Mouse (Mus musculus) cerebellum, postnatal 14 days (tissue): Measurements from ENCODE around the gene Cdh4.

ENCODE experiments used
- DNase-seq, 2 experiments: peaks; one replicate each; pipeline ENCODE4 v3.0.0; 2021; ENCODE audit warnings: mixed read lengths in 2 of 2

Cdh4 gene

DNA sequence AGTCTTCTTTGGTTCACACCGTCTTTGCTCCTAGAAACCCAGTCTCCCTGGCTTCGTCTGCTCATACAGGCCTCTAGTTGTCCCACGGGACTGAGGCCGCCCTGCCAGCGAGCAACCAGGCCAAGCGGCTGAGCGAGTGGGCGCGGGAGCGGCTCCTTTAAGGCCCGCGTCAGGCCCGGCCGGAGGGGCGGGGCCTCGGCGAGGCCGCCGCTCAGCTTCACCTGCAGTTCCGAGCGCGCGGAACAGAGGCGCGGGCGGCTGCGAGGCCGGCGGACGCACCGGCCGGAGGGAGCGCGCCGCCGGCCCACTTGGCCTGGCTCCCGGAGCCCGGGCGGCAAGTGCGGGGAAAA, at the start of gene Cdh4:
TSS of gene Cdh4 (plus strand) at position 241 of the 350 bp plus-strand sequence.
- peak; percentile 81 to 89 for DNase-seq

DNA sequence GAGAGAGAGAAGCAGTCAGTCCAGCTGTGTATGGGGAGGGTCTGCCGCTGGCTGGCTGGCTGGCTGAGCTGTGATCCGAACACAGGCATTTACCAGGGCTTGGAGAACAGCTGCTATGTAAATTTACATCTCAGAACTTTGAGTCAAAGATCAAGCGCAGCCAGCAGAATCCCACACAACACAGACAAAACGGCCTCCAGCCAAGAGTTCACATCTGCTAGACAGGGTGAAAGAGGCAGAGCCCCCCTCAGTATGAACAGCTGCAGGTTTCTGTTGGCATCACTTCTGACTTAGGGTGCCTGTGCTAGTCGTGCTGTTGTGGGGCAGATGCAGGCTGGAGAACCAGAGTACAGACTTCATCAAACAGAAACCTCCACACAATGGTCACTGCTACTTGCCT, 46.8 kb upstream of the Cdh4 start:
- no peak for DNase-seq

DNA sequence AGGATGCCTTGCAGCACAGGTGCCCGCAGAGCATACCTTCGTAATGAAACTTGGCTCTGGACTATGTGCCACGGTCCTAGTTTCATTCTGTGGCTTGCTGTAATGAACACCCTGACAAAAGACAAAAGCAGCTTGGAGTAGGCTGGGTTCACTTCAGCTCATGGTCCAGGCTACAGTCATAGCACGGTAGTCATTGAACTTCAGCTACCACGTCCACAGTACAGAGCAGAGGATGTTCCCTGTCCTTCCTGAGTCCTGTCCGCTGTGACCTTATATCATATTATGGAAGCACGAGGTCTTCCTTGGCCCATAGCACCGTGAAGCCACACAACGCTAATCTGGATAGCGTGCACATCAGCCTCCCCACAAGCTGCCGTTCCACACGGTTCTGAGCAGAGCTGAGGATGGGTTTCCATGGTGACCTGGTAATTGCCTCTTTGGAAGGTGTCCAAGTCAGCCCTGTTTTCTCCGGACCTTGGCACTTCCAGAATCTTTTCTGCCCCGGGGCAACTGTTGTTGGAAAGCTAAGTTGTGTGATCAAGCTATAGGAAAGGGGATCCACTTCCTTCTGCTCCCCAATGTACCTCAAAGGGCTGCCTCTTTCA, 42.5 kb upstream of the Cdh4 start:
- DNase-seq: peak; percentile 59 to 64

DNA sequence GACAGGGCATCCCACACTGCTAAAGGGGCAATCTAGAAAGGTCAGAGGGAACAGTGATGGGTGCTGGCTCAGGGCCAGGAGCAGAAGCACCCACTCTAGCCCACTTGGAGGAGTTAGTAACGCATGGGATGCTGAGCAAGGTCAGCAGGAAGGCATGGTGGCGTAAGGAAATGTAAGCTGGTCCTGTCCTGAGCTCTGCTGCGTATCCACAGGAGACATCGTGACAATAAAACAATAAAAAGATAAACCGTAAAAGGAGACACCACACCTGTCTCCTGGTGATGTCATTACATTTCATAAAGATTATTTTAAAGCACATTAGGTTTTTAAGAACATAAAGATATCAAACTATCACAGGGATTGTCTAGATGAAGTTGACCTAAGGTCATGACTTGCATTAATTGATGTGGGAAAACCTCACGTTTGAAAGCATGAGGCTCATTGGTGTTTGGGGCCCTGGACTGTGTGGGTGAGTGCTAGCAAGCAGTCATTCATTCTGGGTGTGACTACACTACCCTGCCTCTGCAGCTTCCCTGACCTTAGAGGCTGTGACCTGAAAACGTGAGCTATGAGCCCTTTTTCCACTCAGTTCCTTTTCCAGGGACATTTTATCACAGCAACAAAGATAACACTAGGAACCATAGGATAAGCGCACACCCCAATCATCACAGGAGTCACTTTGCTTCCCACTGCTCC, 31.2 kb upstream of the Cdh4 start:
- DNase-seq: no peak

DNA sequence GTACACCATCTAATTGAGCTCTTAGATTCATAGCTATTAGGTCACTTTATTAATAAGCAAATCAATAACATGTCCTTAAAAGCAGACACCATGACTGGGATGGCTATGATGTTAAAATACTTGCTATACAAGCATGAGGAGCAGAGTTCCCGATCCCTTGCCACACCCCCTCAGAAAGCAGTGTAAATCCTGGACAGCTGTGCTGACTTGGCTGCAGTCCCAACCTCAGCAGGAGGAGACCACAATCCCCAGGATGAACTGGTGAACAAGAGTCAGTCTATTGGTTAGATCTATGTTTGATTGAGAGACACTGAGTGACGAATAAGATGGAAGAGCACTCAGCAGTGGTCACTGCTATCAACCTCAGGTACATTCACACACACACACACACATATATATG, 29.3 kb upstream of the Cdh4 start:
- peak in 1 of 2 experiments; percentile 10 for DNase-seq

DNA sequence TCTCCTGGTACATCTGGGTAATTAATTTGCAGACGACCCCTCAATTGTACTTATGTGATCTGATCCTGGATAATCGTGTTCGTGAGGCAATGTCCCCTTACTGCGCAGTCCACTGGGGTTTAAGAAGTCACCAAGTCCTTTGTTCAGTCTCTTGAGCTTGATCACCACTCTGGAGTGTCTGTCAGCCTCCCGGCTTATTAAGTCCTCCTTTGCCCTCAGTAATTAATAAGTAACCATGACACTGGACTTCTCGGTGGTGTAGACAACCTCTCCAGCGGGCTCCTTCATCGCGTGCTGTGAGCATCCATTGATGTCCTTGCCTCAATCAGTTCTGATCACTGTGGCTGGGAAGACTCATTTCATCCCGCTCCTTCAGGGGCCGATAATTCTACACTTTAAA, 28.0 kb upstream of the Cdh4 start:
- no peak for DNase-seq

DNA sequence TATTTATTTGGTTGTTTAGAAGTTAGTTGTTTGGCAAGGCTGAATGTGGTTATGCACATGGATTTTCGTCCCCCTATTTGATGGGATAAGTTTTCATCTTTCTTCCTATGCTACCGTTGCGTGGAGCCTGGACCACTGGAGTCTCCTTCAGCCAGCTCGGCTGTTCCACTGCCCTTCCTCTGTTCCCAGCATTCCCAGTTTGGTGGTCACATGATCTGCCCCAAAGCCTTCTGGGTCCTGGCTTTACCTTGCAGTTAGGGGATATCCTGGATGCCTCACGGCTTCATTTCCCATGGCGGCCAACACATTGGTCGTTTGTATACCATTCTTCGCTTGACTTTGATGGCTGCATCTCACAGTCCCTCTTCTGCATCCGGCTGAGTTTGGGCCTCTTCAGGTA, 27.5 kb upstream of the Cdh4 start:
- no peak for DNase-seq

DNA sequence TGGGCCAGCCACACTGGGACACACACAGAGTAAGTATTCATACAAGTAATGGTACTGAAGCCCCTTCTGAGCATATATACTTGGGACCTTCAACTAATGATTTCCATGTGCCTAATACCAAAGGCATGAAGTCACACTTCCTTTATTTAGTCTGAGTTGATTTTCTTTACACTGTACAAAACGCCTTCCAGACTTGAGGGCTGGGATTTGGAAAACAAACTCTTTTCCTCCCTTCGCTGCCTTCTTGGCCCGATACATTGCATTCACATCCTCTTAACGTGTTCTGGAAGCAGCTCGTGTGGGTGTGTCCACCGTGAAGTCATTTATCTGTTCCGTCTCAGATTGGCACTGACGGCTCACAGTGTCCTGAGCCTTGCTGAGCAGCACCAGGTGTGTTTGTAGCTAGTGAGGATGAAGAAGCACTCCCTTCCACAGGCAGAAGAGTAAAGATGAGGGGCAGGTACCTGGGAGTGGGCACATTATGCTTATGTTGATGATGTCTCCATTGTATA, 26.3 kb upstream of the Cdh4 start:
- no peak for DNase-seq

DNA sequence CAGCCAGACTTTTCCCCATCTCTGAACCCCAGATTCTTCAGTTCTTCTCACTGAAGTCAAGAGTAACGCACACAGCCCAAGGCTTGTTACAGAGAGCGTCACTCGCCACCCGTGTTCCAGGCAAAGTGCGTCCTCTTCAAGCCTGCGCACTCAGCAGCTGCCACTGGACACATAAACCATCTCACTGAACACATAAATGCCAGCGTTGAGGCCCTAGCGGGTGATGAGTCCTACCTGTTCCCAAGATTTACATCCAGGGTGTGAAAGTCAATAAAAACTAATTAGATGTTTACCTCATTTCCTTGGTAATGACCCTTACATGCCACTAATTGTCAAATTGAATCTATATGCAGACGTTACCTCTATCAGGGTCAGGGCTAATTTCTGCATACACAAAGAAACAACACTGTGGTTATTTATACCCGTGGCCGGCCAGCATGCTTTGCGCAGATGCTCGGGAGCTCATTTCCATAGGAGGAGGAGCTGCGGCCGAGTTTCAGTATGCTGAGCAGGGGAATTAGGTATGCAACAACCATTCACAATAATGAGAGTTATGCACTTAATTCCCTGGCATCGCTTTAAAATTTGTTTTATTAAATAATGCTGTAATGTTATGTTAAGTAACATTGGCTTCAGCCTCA, 25.5 kb upstream of the Cdh4 start:
- DNase-seq: no peak

DNA sequence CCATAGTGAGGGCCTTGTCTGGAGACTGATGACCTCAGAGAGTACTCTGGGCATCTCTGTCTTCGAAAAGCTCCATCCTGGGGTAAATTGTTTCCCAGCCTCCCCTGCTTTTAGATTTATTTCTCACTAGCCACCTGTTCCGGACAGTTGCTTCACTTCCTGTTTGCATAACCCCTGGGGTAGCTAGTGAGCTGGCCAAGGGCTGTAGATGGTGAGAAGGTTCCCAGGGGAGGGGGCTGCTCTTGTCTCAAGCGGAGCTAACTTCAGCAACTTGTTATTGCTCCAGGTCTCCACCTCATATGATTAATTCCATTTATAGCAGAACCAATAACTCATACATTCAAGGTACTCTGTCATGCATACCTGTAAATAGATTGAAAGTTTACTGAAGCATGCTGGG, 16.6 kb upstream of the Cdh4 start:
- no peak for DNase-seq

DNA sequence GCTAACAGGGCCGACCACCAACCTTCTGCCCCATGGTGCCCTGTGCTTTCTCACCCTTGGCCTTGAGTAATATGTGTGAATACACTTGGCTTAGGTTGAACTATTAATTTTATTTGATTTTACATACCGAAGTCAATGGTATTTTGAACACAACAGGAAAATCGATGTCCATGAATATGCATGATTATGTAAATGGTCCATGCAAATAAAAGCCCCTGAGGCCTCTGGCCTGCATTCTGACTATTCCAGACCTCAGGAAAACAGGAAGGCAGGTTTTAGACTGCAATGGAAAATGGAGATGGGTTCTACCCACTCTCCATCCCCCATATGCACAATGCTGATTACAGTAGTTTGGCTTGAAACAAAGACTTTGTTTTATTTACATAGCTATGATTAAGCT, 13.3 kb upstream of the Cdh4 start:
- DNase-seq: no peak

DNA sequence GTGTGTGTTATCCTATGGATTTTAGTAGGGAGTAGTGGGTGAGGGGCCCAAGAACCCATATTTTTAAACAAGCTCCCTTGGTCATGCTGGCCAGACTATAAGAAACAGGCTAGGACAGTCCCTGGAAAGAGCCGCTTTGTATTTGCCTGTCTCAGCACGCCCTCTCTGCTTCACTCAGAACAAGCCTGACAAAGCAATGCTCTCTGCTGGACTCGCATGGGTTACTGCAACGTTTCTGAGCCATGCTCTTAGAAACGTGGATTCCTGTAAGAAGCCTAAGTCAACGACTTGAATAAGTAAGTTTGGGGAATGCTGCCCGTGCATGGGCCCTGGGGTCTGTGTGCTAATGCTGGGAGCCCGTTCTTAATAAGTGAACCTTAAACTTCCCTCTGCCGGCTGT, 2.1 kb upstream of the Cdh4 start:
- DNase-seq: peak in 1 of 2 experiments; percentile 18

DNA sequence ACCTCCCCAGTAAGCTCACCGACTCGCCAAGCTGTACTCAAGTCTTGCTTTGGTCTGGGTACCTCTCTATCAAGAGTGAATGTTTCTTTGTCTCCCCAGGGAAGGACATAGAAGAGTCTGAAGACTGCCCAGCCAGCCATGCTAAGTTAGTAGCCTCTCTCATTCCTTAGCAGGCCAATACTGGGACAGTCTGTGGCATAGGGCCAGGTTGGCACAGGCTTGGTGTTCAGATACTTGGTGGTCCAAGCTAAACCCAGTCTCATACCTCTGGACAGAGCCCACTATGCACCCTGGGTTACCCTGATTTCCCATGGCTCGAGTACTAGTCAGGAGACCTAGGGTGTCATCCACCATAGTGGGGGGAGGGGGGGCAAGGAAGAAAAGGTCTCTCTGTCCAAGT, 1.1 kb upstream of the Cdh4 start:
- DNase-seq: peak; percentile 36 to 54

DNA sequence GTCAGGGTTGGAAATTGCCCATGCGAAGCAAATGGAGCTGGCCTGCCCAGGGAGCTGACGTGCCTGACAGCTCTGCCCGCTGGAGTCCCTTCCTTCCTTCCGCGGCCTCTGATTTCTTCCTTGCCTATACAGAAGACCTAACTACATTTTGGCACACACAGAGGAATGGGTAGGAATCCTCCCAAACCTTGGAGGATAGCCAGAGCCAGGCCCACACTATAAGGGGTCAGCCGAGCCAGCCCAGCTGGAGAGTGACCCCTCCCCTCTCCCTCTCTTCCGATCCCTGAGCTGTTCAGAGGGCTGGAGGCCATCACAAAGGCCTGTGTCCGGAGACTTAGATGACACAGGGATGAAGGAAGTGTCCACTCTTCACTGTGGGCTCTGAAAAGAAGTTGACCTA, 514 bp upstream of the Cdh4 start:
- DNase-seq: peak; percentile 45 to 48

DNA sequence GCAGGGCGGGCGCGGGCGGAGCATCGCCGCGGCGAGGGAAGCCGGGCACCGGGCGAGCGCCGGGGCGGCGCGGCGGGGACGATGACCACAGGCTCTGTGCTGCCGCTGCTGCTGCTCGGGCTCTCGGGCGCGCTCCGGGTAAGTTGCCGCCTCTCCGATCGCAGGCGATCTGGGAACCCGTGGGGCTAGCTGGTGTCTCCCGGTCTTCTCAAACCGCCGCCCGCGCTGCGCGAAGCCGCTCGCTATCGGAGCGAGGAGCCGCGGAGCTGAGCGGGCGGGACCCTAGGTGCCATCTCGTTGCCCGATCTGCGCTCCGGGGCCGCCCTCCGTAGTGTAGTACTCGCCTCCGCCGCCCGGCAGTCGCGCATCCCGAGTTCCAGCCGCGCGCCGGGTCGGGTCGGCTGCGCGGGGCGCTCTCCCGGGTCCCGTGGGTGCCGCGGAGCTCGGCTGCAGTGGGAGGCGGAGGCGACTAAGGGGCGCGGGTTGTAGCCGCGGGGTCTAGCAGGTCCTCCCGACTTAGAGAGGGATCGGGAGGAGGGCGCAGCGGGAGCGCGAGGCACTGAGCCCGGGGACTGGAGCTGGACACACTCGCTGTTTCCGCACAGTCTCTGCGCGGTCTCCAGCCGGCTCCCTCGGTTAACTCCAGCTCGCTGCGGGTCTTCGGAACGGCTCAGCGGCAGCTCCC, 452 bp downstream of the Cdh4 start:
- DNase-seq: peak; percentile 74 to 77

DNA sequence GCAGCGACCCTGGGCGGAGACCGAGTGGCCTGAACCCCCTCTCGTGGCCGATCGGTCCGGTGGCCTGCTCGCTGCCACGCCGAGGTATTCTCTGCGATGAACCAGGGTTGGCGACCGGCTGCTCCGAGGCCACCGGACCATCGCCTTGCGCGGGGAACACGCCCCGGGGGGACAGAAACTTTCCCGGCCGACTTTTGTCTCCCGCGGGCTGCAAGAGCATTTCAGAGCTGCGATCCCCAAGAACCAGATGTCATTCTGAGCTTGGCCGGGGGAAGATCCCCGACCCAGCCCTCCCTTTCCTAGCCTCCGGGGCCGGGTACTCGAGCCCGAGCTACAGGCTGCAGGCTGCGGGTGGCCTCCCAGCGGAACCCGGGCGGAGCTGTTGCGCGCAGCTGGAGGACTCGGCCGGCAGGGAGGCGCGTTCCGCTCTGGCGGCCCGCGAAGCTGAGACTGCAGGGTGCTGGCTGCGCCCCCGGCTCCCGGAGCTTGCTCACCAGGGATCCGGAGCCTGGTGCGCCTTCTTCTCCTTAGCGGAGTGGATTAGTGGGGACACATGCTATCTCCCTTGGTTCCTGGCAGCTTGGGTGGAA, 1.1 kb downstream of the Cdh4 start:
- DNase-seq: peak; percentile 36 to 53

DNA sequence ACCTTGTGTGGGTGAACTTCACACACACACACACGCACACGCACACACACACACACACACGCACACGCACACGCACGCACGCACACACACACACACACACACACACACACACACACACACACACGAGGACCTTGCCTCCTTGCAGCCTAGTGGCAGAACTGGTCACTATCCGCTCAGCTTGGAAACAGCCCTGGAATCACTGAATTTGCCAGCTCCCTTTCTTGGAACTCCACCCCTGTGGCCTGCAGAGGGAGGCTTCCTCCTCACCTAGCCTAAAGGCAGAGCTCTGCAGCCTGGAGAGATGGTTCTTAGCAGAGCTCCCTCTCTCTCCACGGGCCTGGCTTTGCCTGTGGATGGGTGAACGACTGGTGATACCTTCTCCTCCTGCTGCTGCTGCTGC, 1.7 kb downstream of the Cdh4 start:
- peak; percentile 60 to 63 for DNase-seq

DNA sequence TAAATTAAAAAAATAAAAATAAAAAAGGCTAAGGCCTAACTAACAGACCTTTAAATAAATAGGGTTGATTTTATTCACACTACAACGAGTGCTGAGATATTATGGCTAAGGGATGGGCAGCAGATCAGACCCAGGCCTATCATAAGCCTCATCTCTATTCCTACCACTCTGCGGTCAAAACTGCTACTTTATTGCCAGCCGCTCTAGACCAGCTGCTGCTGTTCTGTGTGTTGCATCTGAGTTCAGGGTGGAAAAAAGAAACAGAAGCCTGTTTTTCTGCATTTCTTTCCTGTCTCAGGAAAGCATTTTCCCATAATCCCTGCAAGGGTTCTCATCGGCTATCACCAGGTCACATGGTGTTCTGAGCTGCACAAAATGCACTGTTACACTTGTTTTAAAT, 6.0 kb downstream of the Cdh4 start:
- DNase-seq: no peak

DNA sequence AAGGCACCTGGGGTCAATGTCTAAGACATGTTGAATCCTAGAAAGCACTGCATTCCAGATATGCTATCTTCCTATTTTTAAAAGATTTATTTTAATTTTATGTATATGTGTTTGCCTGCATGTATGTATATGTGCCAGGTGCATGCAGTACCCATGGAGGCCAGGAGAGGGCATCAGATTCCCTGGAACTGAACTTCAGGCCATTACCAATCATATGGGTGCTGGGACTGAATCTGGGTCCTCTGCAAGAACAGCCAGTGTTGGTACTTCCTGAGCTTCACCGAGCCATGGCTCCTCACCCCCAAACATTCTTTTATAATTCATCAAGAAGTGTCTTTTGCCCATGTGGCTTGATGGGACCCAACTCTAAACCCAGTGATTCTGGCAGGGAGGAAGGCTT, 6.8 kb downstream of the Cdh4 start:
- DNase-seq: peak in 1 of 2 experiments; percentile 39

DNA sequence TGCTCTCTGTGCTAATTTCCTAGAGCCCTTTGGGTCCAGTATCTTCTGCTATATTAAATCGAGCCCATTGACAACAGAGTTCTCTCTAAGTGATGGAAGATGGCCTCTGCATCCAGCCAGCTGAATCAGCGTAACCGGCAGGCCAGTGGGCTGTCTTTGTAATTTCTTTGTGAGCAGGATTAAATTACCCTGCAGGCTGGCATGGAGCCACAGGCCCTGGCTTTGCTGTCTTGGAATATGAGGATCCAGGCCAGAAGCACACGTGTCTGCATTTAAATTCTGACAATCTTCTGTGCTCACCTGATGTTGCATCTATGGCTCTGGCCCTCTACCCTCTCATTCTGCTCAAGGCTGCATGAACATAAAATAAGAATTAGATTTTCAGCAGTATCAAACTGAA, 17.0 kb downstream of the Cdh4 start:
- DNase-seq: peak; percentile 79 to 82

DNA sequence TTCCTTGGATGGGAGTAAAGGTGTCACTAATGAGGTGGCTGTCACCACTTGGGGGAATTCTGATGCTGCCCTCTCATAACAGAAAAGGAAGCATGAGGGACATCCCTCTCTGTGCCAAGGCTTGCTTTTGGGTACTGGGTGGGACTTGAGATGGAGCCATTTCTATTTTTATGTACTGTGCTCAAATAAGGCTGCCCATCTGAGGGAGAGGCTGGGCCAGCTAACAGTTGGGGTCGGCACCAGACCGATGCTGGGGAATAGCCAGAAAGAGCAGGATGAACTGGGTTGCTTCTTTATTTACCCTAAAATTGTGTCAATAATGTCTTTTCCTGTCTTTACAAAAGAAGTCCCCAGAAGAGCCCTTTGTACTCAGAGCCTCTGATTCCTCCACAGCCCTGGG, 17.4 kb downstream of the Cdh4 start:
- DNase-seq: peak; percentile 76 to 86

DNA sequence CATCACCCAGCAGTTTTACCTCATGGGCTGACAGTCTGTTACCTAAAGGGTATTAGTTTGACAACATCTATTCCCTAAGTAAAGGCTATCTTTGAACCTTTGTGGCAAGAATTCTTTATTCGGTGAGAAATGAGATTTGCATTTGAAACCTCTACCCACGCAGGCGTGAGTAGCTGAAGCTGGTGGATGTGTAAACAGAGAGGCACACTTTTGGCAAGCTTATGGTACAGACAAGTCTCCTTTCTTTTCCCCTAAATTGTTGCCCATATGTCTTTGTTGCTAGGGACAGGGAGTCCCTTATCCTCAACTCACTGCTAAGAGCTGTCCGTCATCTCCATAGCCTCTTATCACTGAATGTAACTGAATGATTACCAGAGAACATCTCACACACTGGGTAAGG, 21.3 kb downstream of the Cdh4 start:
- no peak for DNase-seq

DNA sequence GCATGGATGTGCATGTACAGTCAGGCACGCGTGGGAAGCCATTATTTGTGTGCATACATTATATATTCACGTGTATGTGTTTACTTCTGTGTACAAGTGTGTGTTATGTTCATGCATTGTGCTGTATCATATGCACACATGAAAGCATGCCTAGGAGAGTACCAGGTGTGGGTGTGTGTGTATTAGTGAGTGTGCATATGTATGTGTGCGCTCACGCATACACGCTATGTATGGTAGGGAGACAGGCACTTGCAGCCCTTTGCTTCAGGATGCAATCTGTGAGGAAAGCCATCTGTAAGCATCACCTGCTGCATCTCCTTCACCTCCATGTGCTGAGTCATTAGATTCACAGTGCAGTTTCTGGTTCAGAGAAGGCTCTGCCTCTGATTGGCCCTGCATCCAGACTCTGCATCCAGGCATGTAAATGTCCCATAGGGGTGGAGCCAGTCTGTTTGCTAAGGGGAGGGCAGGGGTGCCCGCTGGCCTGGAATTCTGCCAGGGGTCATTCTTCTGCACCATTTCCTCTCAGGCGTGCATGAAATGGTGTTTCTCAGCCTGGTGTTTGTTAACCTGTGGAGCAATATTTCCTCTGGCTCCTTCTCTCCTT, 25.7 kb downstream of the Cdh4 start:
- DNase-seq: peak; percentile 30 to 42
